ENCODE assay signal across 21 mouse cellular contexts in the genomic region with DNA sequence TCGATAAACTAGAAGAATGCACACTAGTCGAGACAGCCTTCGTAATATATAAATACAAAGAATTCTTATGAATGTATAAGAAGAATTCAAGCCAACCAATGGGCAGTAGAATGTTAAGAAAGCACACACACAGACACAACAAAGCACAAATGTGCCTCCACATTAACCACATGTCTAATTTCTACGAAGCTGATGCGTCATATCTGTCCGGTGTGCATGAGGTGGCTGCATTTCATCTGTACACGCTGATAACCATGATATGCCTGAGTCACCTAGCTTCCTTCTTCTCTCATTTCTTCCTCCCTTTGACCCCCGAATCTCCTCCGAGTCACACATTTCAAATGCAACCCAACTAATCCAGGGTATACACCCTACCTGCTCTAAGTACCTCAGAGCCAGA. TPM values are rescaled to one million over a fixed set of nuclear protein-coding genes. Genes with fewer than 3 reads are reported as not detected.
A peak's percentile ranks its signal among the peaks of the same experiment; 100 is the strongest.
DNase-seq lines count a peak whose midpoint lies in the region; ATAC-seq lines count a peak whose summit lies in the region.
"Had no signal": no experiment of that assay in that cellular context is flagged by ENCODE, and none has a peak within 500 bp of the region (broad histone marks: within the 10 kb centered on the region; RNA-seq: fewer than 3 reads in every experiment).

No protein-coding gene starts in this region.

- H3K4me3 ChIP-seq in forebrain, embryonic 13.5 days: no peak overlapping the region
- H3K4me3 ChIP-seq: hindbrain, embryonic 13.5 days; left cerebral cortex, adult 2 months; lung, embryonic 15.5 days had no signal

- H3K4me1 ChIP-seq in forebrain, embryonic 13.5 days: no peaks in the 10 kb centered on the region
- H3K4me1 ChIP-seq: hindbrain, embryonic 13.5 days had no signal

- no peaks in the 10 kb centered on the region for H3K9me3 ChIP-seq in forebrain, embryonic 13.5 days (replicated peaks)
- H3K9me3 ChIP-seq: hindbrain, embryonic 13.5 days; lung, embryonic 15.5 days had no signal

- no peak overlapping the region for H3K4me2 ChIP-seq in forebrain, embryonic 13.5 days
- H3K4me2 ChIP-seq: hindbrain, embryonic 13.5 days; lung, embryonic 15.5 days; midbrain, embryonic 11.5 days had no signal

- peak; percentile 74 for ATAC-seq in CD4-positive, CD25-positive, alpha-beta regulatory T cell, adult 4 months
- ATAC-seq in megakaryocyte progenitor cell, adult 5-6 weeks (replicated peaks; ENCODE audit: poor library complexity): peak; percentile 48
- ATAC-seq in forebrain, embryonic 13.5 days: no peak

- peak; percentile 4 for DNase-seq in c-Kit-positive CD71-positive TER-119-positive erythroid progenitor cells, embryonic 14.5 days (ENCODE audit: low spot score)
- DNase-seq in splenic B cell, adult 2 months (ENCODE audit: low read depth, low spot score): peak; percentile 48
- DNase-seq in cerebellum, postnatal 25 days: no peak
- DNase-seq in kidney, postnatal 36 days: no peak
- DNase-seq: adrenal gland, adult 8-10 months; cerebellum, adult 8-10 months; heart, postnatal 36 days; lung, postnatal 36 days; spleen, adult 18-20 months; thymus, postnatal 36 days had no signal

- 95% methylated on average over 9 of the region's 9 CpGs for WGBS in forebrain, embryonic 13.5 days

- no peaks in the 10 kb centered on the region for H3K36me3 ChIP-seq in splenic B cell, adult 2 months (ENCODE audit: control insufficient read depth, insufficient read depth, low read length, poor library complexity, severe bottlenecking)
- no peaks in the 10 kb centered on the region for H3K36me3 ChIP-seq in forebrain, embryonic 13.5 days (ENCODE audit: poor library complexity, severe bottlenecking)
- H3K36me3 ChIP-seq: hindbrain, embryonic 13.5 days; lung, embryonic 15.5 days had no signal

- no peak overlapping the region for H3K27ac ChIP-seq in forebrain, embryonic 13.5 days
- H3K27ac ChIP-seq: hindbrain, embryonic 13.5 days; left cerebral cortex, adult 2 months; liver, embryonic 14.5 days; lung, embryonic 15.5 days had no signal

- H3K9ac ChIP-seq in forebrain, embryonic 13.5 days: no peak overlapping the region
- H3K9ac ChIP-seq: hindbrain, embryonic 13.5 days; liver, embryonic 14.5 days; lung, embryonic 15.5 days had no signal

- H3K27me3 ChIP-seq in splenic B cell, adult 2 months (ENCODE audit: control insufficient read depth, insufficient read depth, low read length, poor library complexity, severe bottlenecking): no peaks in the 10 kb centered on the region
- H3K27me3 ChIP-seq in forebrain, embryonic 13.5 days: no peaks in the 10 kb centered on the region
- H3K27me3 ChIP-seq: hindbrain, embryonic 13.5 days; lung, embryonic 15.5 days had no signal

RNA-seq across cellular contexts. Expression of gene Fgl2, which starts 12.5 kb away (rescaled TPM):
- polyA plus RNA-seq in CD4-positive, CD25-positive, alpha-beta regulatory T cell, adult 4 months (2017; shearing (Covaris generic)): 10 to 100 TPM; 20.6 to 22.3 TPM
- total RNA-seq in megakaryocyte progenitor cell, adult 5-6 weeks (2015): 67.9 and 69.9 TPM in 2 replicates
- total RNA-seq in megakaryocyte progenitor cell, adult 5-6 weeks (2017): 77.0 and 79.6 TPM in 2 replicates
- 0.89 and 1.3 TPM in 2 replicates for polyA plus RNA-seq in forebrain, embryonic 13.5 days (2015; fragmentation: Nextera tagmentation; extraction: Ambion mirVana)

RNA-seq across cellular contexts. Expression of gene Ccdc146, which starts 39.5 kb away (rescaled TPM):
- under 1 TPM; 0.29 to 0.74 TPM for polyA plus RNA-seq in CD4-positive, CD25-positive, alpha-beta regulatory T cell, adult 4 months (2017; shearing (Covaris generic))
- not detected in 2 replicates for total RNA-seq in megakaryocyte progenitor cell, adult 5-6 weeks (2015)
- total RNA-seq in megakaryocyte progenitor cell, adult 5-6 weeks (2017): 0.51 and 0.83 TPM in 2 replicates
- polyA plus RNA-seq in forebrain, embryonic 13.5 days (2015; fragmentation: Nextera tagmentation; extraction: Ambion mirVana): 0.50 and 1.00 TPM in 2 replicates
- polyA plus RNA-seq: C2C12; kidney, embryonic 14.5 days; large intestine, adult 2 months; midbrain, embryonic 11.5 days had no signal

RNA-seq across cellular contexts. Expression of gene Fam185a, which starts 39.8 kb away (rescaled TPM):
- polyA plus RNA-seq in CD4-positive, CD25-positive, alpha-beta regulatory T cell, adult 4 months (2017; shearing (Covaris generic)): 1 to 10 TPM; 2.2 to 2.7 TPM
- 9.1 and 14.7 TPM in 2 replicates for total RNA-seq in megakaryocyte progenitor cell, adult 5-6 weeks (2015)
- total RNA-seq in megakaryocyte progenitor cell, adult 5-6 weeks (2017): 15.2 and 17.2 TPM in 2 replicates
- 3.8 and 4.4 TPM in 2 replicates for polyA plus RNA-seq in forebrain, embryonic 13.5 days (2015; fragmentation: Nextera tagmentation; extraction: Ambion mirVana)

Comparison
In these comparisons a context has a peak if more than half of its experiments do, and no peak if none do; other contexts are left out.
1. DNase-seq: peak in c-Kit-positive CD71-positive TER-119-positive erythroid progenitor cells, embryonic 14.5 days (single experiment) and splenic B cell, adult 2 months (single experiment); none in cerebellum, postnatal 25 days (0 of 2) and kidney, postnatal 36 days (0 of 2).